Mouse (Mus musculus): ENCODE results near the gene Rbbp8nl. TPM values are rescaled to one million over a fixed set of nuclear protein-coding genes. Genes with fewer than 3 reads are reported as not detected.

Gene Rbbp8nl
- polyA plus RNA-seq, 1 experiment, result 1.5 TPM

DNA sequence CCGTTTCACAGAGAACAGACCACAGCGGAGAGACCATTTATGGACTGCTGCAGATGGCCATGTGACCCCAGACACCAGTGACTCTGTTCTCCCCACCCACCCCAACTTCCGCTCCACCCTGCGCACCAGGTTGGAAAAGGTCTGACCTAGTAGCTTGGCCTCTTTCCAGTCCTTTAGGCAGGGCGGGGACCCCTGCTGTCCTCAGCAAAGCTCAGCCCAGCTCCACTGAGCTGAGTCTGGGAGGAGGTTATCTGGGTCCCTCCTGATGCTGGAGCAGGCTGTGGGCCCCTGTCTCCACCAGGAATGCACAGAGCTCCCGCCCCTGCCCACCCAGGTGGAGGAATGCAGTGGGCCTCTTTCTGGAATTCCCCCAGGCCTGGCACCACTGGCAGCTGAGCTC, 54.7 kb downstream of the Rbbp8nl start:
- no peak for DNase-seq (ENCODE audit: low read depth, low spot score)
- WGBS, result 35% methylated on average over 6 of the region's 6 CpGs

DNA sequence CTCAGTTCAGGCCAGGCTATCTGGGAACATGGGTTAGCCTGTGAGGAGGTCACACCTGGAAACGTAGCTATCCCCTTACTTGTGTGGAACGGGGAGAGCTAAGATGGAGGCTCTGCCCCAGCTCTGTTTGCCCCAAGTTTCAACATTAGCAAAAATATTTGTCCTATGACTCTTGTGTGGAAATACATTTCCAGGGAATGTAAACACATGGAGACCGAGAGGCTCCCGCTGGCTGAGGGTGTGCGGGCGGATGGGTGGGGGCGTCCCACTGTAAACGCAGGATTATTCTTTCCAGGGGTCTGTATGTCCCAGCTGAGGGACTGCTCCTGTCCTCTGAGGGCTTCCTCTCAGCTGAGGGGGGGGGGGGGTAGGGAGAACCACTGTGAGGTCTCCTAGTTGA, 55.3 kb downstream of the Rbbp8nl start:
- DNase-seq (ENCODE audit: low read depth, low spot score), result no peak
- 80% methylated on average over 8 of the region's 8 CpGs for WGBS

DNA sequence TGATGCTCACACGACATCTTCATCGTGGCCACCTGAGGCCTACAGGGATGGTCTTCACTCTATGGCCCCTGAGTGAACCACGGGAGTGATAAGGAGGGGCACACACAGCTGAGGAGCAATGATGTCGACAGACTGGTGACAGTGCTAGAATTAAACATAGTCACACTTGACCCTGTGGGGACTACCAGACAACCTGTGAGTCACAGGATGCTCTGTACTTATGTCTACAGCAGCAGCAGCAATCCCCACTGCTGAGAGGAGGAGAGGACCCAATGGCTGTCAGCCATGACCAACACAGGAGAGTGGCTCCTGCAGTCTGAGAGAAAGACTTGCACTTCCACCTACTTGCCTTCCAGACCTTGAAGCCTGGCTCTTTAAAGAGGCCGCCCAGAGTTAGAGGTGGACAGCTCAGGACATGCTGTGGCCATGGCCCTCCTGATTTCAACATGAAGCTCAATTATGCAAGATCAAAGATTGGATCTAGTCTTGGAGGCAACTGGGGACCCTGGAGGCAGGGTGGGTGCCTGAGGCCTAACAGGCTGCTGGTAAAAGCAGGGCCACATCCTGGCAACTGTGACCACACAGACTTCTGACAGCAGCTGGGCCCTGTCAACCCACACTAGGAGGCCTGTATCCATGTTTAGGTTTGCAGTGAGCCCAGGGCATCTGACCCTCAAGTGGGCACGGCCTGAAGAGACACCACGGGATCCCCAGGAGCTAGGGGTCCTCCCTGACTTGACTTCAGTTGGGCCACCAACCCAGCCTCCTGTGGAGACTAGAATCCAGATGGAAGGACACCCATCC, 56.4 kb downstream of the Rbbp8nl start:
- DNase-seq (ENCODE audit: low read depth, low spot score), result no peak
- WGBS, result 85% methylated on average over 7 of the region's 7 CpGs

DNA sequence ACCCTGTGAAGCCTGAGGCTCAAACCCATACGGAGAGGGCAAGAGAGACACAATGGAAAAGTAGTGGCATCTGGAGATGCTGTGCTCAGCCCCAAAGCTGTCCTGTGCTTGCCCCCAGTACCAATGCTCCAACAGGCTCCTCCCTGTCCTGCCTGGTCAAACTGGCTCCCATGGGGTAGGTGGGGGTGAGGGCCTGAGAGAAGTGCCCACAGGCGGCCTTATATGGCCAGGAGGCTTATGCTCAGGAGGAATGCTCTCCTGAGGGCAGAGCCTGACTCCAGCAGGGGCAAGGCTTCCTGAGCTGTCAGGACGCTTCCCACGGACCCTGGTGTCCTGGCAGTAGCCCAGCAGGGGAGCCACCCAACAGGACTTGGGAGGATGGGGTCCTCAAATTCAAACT, 59.2 kb downstream of the Rbbp8nl start:
- DNase-seq (ENCODE audit: low read depth, low spot score), result no peak
- 72% methylated on average over 4 of the region's 4 CpGs for WGBS

DNA sequence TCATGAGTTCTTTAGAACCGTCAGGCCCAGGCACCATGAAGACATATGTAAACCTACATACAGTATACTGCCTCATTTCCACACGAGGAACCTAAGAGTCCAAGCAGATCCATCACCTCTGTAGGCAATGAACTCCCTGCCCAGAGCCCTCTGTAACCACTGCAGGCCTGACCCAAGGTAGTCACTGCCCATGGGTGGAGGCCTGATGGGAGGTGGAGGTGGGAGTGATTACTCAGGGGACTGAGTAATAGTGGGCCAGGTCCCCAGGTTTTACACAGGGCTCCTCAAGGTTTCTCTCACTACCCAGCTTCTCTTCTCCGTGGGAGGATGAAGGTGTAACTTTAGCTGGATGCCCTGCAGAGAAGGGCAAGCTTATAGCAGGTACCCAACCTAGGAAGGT, 60.5 kb downstream of the Rbbp8nl start:
- 72% methylated on average over 3 of the region's 3 CpGs for WGBS
- no peak for DNase-seq (ENCODE audit: low read depth, low spot score)

DNA sequence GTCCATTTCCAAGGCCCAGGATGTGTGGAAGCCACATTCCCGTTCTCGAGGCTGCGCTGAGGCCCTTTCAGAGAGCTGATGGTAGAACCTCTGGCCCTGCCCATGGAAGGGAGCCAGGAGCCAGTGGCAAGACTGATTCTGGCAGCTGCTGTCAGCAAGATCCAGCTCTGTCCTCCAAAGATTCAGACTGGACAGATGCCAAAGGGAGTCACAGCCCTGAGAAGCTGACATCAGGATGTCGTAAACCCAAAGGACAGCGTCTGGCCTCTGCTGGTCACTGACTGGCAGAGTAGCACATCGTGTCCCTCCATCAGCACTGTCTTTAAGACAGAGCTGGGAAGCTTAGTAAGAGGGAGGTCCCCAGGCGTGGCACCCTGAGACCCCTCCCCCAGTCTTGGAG, 61.1 kb downstream of the Rbbp8nl start:
- peak; percentile 67 for DNase-seq (ENCODE audit: low read depth, low spot score)
- 26% methylated on average over 7 of the region's 7 CpGs for WGBS

DNA sequence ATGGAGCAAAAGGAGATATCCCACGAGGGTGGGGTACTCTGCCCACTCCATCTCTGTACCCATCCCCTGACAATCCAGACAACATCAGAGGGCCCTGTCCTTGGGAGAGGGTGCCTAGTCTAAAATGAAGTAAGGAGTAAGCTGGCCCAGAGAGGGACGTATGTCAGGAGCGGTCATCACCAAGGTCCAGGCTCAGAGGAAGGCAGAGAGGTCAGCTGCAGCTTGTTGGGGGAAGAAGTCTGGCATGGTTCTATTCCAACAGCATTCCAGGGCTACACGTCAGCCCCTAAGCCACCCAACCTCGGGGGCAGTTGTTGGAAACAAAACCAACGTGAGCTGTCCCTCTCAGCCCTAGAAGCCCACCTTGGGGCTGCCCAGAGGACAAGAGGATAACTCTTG, 61.6 kb downstream of the Rbbp8nl start:
- DNase-seq (ENCODE audit: low read depth, low spot score), result no peak
- 57% methylated on average over 6 of the region's 6 CpGs for WGBS

Other genes starting within 250 kb of the Rbbp8nl start
- 184 and 209 TPM in 2 replicates for gene Psma7, start 247.4 kb downstream of the Rbbp8nl start, polyA plus RNA-seq (2012; rRNA removed)
- gene Ss18l1, start 247.4 kb downstream of the Rbbp8nl start, polyA plus RNA-seq (2012; rRNA removed), result 2.8 and 4.8 TPM in 2 replicates
- 13.7 and 14.9 TPM in 2 replicates for gene Mtg2, start 219.3 kb downstream of the Rbbp8nl start, polyA plus RNA-seq (2012; rRNA removed)
- 0.10 TPM in 1 of 2 replicates, not detected in the other for gene Hrh3, start 185.4 kb downstream of the Rbbp8nl start, polyA plus RNA-seq (2012; rRNA removed)
- 21.8 and 22.3 TPM in 2 replicates for gene Osbpl2, start 170.6 kb downstream of the Rbbp8nl start, polyA plus RNA-seq (2012; rRNA removed)
- 86.1 and 91.2 TPM in 2 replicates for gene Adrm1, start 118.4 kb downstream of the Rbbp8nl start, polyA plus RNA-seq (2012; rRNA removed)
- gene Lama5, start 64.0 kb downstream of the Rbbp8nl start, polyA plus RNA-seq (2012; rRNA removed), result 29.5 and 32.7 TPM in 2 replicates
- gene Rps21, start 32.5 kb downstream of the Rbbp8nl start, polyA plus RNA-seq (2012; rRNA removed), result 2,944 and 3,068 TPM in 2 replicates
- 30.4 and 33.1 TPM in 2 replicates for gene Cables2, start 16.4 kb downstream of the Rbbp8nl start, polyA plus RNA-seq (2012; rRNA removed)
- 47.8 and 62.6 TPM in 2 replicates for gene Gata5, start 44.8 kb upstream of the Rbbp8nl start, polyA plus RNA-seq (2012; rRNA removed)
- gene Slco4a1, start 166.4 kb upstream of the Rbbp8nl start, polyA plus RNA-seq (2012; rRNA removed), result 12.0 and 17.8 TPM in 2 replicates
- 0.72 and 0.92 TPM in 2 replicates for gene Ntsr1, start 210.1 kb upstream of the Rbbp8nl start, polyA plus RNA-seq (2012; rRNA removed)